Mouse (Mus musculus) splenic B cell, adult 2 months (primary cell): ENCODE data around the gene Pgbd1.

Source experiments
- DNase-seq: peaks from one replicate; pipeline ENCODE4 v3.0.0-alpha.2; 2011; ENCODE audit warnings: low read depth, low spot score
- H3K27me3 ChIP-seq: 2 replicates; pipeline ENCODE4 v1.6.1; 2012; ENCODE audit warnings: mild to moderate bottlenecking, low read length, moderate library complexity, mixed read lengths; ENCODE audit not compliant: control insufficient read depth, poor library complexity, insufficient read depth, severe bottlenecking
- H3K36me3 ChIP-seq: 2 replicates; pipeline ENCODE4 v1.6.1; 2012; ENCODE audit warnings: mild to moderate bottlenecking, low read length, moderate library complexity, mixed read lengths; ENCODE audit not compliant: control insufficient read depth, poor library complexity, insufficient read depth, severe bottlenecking

Pgbd1 gene

GRCm38 (mm10) chr13:21446796-21447195 lies 5.9 kb upstream of the Pgbd1 start:
- Histone ChIP-seq H3K36me3 (peaks cover 14% of the 10 kb centered on the region), H3K27me3 (no peaks in the 10 kb centered on the region)
- DNase-seq: peak; percentile 19

DNA sequence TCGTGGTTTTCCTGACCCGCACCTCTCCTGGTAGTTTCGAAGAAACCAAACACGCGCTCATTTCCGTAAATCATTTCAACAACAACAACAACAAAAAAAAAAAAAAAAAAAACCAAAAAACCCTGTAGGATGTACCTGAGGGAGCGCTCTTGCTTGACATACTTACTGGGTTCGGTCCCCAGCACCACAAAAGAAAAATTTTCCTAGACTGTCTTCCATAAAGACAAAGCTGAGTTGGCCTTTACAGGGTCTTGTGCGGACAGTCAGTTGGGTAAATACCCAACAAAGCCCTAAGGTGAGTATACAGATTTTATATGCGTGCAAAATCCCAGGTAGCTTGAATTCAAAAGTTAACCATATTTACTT lies 332 bp upstream of the Pgbd1 start:
- no peaks in the 10 kb centered on the region for H3K27me3 ChIP-seq
- DNase-seq: no peak
- H3K36me3 ChIP-seq: peaks cover 1% of the 10 kb centered on the region; the same call in 1 of the 2 replicates

GRCm38 (mm10) chr13:21435476-21435875 lies 5.4 kb downstream of the Pgbd1 start:
- no peak for DNase-seq
- Histone ChIP-seq H3K36me3 (no peaks in the 10 kb centered on the region), H3K27me3 (no peaks in the 10 kb centered on the region)

DNA sequence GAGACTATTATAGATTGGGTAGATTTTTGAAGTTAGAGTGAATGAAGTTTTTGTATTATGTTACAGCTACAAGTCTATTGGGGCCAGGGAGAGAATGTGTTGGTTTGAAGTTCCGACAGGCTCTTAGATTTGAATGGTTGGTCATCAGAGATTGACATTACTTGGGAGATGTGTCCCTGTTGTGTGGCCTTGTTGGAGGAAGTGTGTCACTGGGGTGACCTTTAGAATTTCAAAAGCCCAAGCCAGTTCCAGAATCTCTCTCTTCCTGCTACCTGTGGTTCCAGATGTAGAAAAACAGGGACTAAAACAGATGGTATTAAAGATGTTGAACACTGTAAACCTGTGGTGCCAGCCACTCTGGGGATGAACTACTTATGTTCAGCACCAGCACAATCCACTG lies 13.2 kb downstream of the Pgbd1 start:
- Histone ChIP-seq H3K36me3 (no peaks in the 10 kb centered on the region), H3K27me3 (no peaks in the 10 kb centered on the region)
- DNase-seq: no peak

DNA sequence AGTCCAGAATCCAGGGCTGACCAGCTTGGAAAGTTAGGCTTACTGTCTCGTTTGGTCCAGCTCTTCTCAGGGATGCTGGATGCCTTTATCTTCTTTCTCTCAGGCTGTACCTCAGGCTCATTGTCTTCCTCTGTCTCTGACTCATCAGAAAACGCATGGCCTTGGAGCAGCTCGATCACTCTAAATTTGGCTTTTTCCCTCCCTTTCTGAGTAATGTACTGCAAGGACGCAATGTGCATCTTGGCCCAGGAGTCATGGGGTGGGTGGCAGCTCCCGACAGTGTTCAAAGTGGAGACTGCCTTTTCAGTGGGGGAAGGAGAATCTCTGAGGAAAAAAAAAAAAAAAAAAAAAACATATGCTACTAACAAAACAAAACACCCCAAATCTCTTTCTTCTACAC lies 17.6 kb downstream of the Pgbd1 start:
- H3K27me3 ChIP-seq: no peaks in the 10 kb centered on the region
- H3K36me3 ChIP-seq: no peaks in the 10 kb centered on the region

GRCm38 (mm10) chr13:21418865-21419264 lies 22.0 kb downstream of the Pgbd1 start:
- DNase-seq: no peak
- Histone ChIP-seq H3K27me3 (no peaks in the 10 kb centered on the region), H3K36me3 (no peaks in the 10 kb centered on the region)

More for the DNA sequence above, 17.6 kb downstream of the Pgbd1 start:
- no peak for DNase-seq

DNA sequence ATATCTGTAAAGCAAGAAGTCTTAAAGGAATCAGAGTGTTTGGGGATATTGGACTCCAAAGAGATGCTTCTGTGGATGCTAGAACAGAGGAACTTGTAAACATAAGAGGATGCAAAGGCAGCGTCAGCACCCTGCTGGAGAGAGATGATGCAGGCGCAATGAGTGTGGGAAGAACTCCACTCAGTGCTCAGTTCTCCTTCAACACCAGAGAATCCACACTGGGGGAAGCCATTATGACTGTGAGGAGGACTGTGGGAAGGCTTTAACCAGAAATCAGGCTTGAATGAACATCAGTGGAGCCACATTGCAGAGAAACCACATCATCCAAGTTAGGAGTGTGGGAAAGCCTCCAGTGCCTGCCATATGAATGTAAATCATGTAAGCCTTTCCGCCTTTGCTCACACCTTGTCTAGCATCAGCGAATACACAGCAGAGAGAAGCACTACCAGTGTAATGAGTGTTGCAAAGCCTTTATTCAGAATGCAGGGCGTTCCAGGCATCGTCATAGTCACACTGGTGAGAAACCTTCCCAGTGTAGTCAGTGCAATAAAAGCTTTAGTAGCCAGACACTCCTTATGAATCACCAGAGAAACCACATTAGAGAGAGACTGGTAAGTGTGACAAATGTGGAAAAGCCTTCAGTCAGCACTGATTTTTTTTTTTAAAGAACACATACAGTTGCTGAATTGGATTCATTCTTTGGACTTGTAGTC lies 23.4 kb downstream of the Pgbd1 start:
- H3K36me3 ChIP-seq: no peaks in the 10 kb centered on the region
- no peak for DNase-seq
- no peaks in the 10 kb centered on the region for H3K27me3 ChIP-seq

DNA sequence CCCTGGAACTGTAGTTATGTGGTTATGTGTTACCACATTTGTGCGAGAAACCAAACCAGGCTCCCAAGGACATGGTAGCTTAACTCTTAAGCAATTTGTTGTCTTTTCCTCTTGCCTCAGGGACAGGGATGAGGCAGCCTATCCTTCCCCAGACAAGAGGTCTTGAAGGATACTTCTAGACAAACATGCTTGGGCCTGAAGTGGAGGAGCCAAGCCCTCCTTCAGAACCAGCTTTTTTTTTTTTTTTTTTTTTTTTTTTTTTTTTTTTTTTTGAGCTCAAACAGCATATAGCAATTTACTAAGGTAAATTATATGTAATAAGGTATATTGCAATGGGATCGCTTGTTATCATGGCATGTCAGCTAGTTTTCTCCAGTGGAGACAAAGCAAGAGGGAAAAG lies 25.1 kb downstream of the Pgbd1 start:
- DNase-seq: no peak
- H3K27me3 ChIP-seq: no peaks in the 10 kb centered on the region; the same call in 1 of the 2 replicates

DNA sequence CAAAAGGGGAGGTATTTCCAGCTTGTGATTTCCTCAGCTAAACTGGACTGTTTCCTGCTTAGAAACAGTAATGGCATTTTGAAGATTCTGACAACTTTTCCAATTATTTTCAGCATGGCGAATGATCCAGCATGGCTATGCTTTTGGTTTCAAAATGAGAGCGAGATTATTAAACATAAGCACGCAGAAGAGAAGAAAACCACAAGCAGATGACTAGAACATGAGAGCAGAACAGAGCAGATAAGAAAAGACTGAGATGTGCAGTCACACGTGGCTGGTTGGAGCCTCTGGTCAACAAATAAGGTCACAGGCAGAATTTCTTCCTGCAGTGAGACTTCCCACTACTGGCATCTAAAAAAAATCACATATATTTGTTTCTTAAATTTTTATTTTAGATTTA lies 25.6 kb downstream of the Pgbd1 start:
- DNase-seq: no peak
- no peaks in the 10 kb centered on the region for H3K36me3 ChIP-seq
- H3K27me3 ChIP-seq: no peaks in the 10 kb centered on the region; the same call in 1 of the 2 replicates

More for the DNA sequence above, 25.1 kb downstream of the Pgbd1 start:
- no peaks in the 10 kb centered on the region for H3K36me3 ChIP-seq

DNA sequence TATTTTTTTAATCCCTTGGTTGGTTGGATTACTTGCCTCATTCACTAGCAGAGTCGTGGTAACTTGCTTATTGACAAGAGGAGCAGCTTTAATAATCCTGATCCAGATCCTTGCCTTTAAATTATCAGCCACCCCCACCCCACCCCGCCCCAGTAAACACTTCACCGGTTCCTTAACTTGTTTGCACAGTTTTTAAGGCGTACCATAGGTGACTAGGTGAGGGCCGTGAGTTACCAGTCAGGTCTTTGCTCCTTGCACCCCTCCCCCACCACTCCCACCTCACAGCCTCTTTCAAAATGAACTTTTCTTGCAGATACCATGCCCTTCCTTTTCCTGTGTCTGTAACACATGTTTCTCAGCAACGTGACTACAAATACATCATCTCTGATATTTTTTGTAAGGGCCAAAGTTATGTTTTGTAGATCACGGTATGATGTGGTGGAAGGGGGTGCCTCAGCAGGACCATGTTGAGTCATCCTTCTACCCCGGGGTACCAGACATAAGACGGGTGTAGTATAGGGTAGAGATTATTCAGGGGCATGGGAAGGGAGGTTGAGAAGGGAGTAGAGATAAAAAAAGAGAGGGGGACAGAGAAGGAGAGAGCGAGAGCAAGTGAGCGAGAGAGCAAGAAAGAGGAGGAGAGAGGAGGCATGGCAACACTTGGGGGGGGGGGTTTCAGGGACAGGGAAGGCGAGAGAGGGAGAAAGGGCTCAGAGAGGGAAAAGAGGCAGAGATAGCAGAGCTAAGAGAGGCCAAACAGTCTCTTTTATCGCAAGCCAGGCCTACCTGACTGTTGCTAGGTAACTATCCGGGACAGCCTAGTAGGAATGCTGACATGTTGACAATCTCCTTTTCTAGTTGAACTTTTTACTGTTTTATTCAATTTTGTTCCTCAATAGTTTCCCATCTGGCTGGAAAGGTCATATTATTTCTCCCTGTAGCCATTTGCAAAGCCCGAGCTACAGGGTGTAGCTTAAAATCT lies 26.3 kb downstream of the Pgbd1 start:
- H3K27me3 ChIP-seq: no peaks in the 10 kb centered on the region; the same call in 1 of the 2 replicates
- no peaks in the 10 kb centered on the region for H3K36me3 ChIP-seq
- DNase-seq: no peak

DNA sequence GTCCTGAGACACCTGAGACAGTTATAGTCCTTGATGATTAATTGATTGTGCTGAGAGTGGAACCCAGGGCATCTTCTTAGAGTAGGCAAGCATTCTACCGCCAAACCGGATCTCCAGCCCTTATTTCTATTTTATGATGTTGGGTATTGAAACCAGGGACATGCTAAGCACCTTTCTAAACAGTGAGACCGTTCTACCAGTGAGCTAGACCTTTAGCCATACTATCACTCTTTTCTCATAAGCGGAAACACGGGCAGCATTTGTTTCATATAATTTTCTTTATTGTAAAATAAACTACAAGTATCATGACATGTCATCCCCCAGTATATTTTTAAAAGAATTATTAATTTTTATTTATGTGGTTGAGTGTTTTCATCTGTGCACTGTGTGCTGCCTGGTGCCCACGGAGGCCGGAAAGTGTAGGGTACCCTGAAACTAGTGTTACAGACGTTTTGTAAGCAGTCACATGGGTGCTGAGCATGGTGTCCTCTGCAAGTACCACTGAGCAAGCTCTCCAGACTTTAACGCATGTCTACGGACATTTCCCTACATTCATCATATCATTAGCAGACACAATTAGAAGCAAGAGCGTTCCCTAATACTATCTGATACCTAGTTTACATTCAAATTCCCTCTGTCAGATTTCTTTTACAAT lies 31.9 kb downstream of the Pgbd1 start:
- DNase-seq: no peak
- Histone ChIP-seq H3K36me3 (no peaks in the 10 kb centered on the region), H3K27me3 (no peaks in the 10 kb centered on the region; the same call in 1 of the 2 replicates)

DNA sequence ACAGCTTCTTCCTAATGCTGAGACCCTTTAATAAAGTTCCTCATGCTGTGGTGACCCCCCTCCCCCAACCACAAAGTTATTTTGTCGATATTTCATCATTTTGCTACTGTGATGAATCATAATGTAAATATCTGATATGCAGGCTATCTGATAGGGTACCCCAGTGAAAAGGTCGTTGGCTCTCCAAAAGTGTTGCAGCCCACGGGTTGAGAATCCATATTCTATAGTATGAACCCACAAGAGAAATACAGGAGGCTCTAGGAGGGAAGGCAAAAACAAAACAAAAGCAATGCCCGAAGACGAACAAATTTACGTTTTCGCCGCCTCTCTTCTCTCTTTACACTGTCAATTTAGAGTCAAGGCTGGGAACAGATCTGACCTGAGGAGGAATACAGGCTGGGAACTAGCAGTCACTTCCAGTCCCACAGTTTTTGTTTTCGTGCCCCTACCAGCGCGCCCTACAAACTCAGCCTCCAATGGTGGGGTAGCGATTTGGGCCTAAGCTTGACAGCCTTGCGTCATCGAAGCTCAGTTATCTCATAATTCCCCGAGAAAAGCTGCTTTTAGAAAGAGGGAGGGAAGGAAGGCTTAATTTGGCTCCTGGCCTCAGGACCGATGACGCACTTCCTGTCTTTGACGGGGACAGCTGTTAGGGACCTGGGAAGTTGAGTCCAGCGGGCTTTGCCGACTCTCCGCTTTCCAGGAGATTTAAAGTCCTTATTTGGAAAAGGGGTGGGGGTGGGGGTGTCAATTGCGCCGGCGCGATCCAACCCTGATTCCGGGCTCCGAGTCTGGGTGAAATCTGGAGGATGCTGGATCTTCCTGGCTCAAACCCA lies 32.7 kb downstream of the Pgbd1 start:
- Histone ChIP-seq H3K36me3 (no peaks in the 10 kb centered on the region), H3K27me3 (no peaks in the 10 kb centered on the region; the same call in 1 of the 2 replicates)
- peak; percentile 47 for DNase-seq

- DNase-seq: no peak
- H3K27me3 ChIP-seq: no peaks in the 10 kb centered on the region; the same call in 1 of the 2 replicates
- no peaks in the 10 kb centered on the region for H3K36me3 ChIP-seq
Observed at GRCm38 (mm10) chr13:21407341-21407740, 33.5 kb downstream of the Pgbd1 start.

- DNase-seq: no peak
- no peaks in the 10 kb centered on the region for H3K27me3 ChIP-seq
- no peaks in the 10 kb centered on the region for H3K36me3 ChIP-seq
Observed at GRCm38 (mm10) chr13:21402848-21403247, 38.0 kb downstream of the Pgbd1 start.
